Mouse (Mus musculus) embryonic fibroblast, embryonic 13.5 days (primary cell): ENCODE measurements around the gene F13a1. TPM values are rescaled to one million over a fixed set of nuclear protein-coding genes. Genes with fewer than 3 reads are reported as not detected.

Experiments used
- H3K27ac ChIP-seq: 2 replicates; pipeline ENCODE4 v1.5.1; 2012; ENCODE audit warnings: low read length, control low read depth, inconsistent platforms; ENCODE audit not compliant: insufficient read depth
- H3K4me1 ChIP-seq: 2 replicates; pipeline ENCODE4 v1.6.1; 2011; ENCODE audit warnings: low read length; ENCODE audit not compliant: control insufficient read depth, insufficient read depth
- H3K4me3 ChIP-seq: 2 replicates; pipeline ENCODE4 v1.5.1; 2011; ENCODE audit warnings: mild to moderate bottlenecking, control low read depth, low read length; ENCODE audit not compliant: insufficient read depth
- CTCF ChIP-seq: IDR thresholded peaks from 2 replicates; pipeline ENCODE4 v1.5.1; 2011; ENCODE audit warnings: mild to moderate bottlenecking, control low read depth, low read length, moderate library complexity, borderline replicate concordance; ENCODE audit not compliant: insufficient read depth
- POLR2A ChIP-seq: IDR thresholded peaks from 2 replicates; pipeline ENCODE4 v1.6.1; 2011; ENCODE audit warnings: low read depth, mild to moderate bottlenecking, control low read depth, low read length, moderate library complexity
- polyA plus RNA-seq: library from polyadenylated mRNA; stranded (reverse); fragments of >200 nt; gene quantifications from 2 replicates; pipeline ENCODE4 v1.2.4, GENCODE M21; 2011; ENCODE audit warnings: low read depth; ENCODE audit not compliant: missing spikeins, insufficient read length

F13a1 gene
- polyA plus RNA-seq, 1 experiment = 0.16 TPM

- Histone ChIP-seq H3K27ac (no peak overlapping the region), H3K4me3 (no peak overlapping the region), H3K4me1 (no peaks in the 10 kb centered on the region)
- no peak for TF ChIP-seq POLR2A
- TF ChIP-seq CTCF = no peak
Measured at GRCm38 (mm10) chr13:36972226-36972625, 77.8 kb downstream of the F13a1 start.

- Histone ChIP-seq H3K27ac (no peak overlapping the region), H3K4me3 (no peak overlapping the region), H3K4me1 (no peaks in the 10 kb centered on the region; the same call in 1 of the 2 replicates)
- TF ChIP-seq CTCF (no peak), POLR2A (no peak)
Measured at GRCm38 (mm10) chr13:36962926-36963325, 87.1 kb downstream of the F13a1 start.

GRCm38 (mm10) chr13:36958996-36959395, 91.0 kb downstream of the F13a1 start:
- Histone ChIP-seq H3K4me3 (no peak overlapping the region), H3K4me1 (no peaks in the 10 kb centered on the region; the same call in 1 of the 2 replicates), H3K27ac (no peak overlapping the region)
- no peak for TF ChIP-seq CTCF

GRCm38 (mm10) chr13:36954937-36955336, 95.1 kb downstream of the F13a1 start:
- H3K4me1 ChIP-seq = no peaks in the 10 kb centered on the region
- H3K27ac ChIP-seq = no peak overlapping the region
- no peak overlapping the region for H3K4me3 ChIP-seq
- TF ChIP-seq CTCF = no peak
- TF ChIP-seq POLR2A = no peak

- Histone ChIP-seq H3K4me1 (no peaks in the 10 kb centered on the region), H3K27ac (0 out of 2 replicates have a peak overlapping the region, but pooled peaks have one; percentile 18), H3K4me3 (no peak overlapping the region)
- TF ChIP-seq CTCF (no peak), POLR2A (no peak)
Measured at GRCm38 (mm10) chr13:36953676-36954075, 96.4 kb downstream of the F13a1 start.

GRCm38 (mm10) chr13:36941891-36942290, 108.2 kb downstream of the F13a1 start:
- Histone ChIP-seq H3K27ac (no peak overlapping the region), H3K4me3 (no peak overlapping the region)
- TF ChIP-seq CTCF (no peak), POLR2A (no peak)

GRCm38 (mm10) chr13:36932066-36932465, 118.0 kb downstream of the F13a1 start:
- H3K4me1 ChIP-seq = no peaks in the 10 kb centered on the region
- no peak overlapping the region for H3K27ac ChIP-seq
- H3K4me3 ChIP-seq = no peak overlapping the region
- no peak for TF ChIP-seq POLR2A
- TF ChIP-seq CTCF = no peak

More at GRCm38 (mm10) chr13:36941891-36942290, 108.2 kb downstream of the F13a1 start:
- H3K4me1 ChIP-seq = no peaks in the 10 kb centered on the region

- no peak overlapping the region for H3K4me3 ChIP-seq
- no peak overlapping the region for H3K27ac ChIP-seq
- no peak for TF ChIP-seq POLR2A
- H3K4me1 ChIP-seq = no peaks in the 10 kb centered on the region
Measured at GRCm38 (mm10) chr13:36919737-36920136, 130.3 kb downstream of the F13a1 start.

- TF ChIP-seq POLR2A = no peak
- TF ChIP-seq CTCF = no peak
- H3K4me3 ChIP-seq = no peak overlapping the region
- no peak overlapping the region for H3K27ac ChIP-seq
- no peaks in the 10 kb centered on the region for H3K4me1 ChIP-seq
Measured at GRCm38 (mm10) chr13:36903885-36904284, 146.2 kb downstream of the F13a1 start.

GRCm38 (mm10) chr13:36903447-36903846, 146.6 kb downstream of the F13a1 start:
- no peak for TF ChIP-seq CTCF
- no peak for TF ChIP-seq POLR2A
- no peaks in the 10 kb centered on the region for H3K4me1 ChIP-seq

GRCm38 (mm10) chr13:36901603-36902002, 148.4 kb downstream of the F13a1 start:
- no peak overlapping the region for H3K27ac ChIP-seq
- no peaks in the 10 kb centered on the region for H3K4me1 ChIP-seq
- TF ChIP-seq POLR2A (no peak), CTCF (no peak)

More at GRCm38 (mm10) chr13:36903447-36903846, 146.6 kb downstream of the F13a1 start:
- Histone ChIP-seq H3K27ac (no peak overlapping the region), H3K4me3 (no peak overlapping the region)

More at GRCm38 (mm10) chr13:36901603-36902002, 148.4 kb downstream of the F13a1 start:
- no peak overlapping the region for H3K4me3 ChIP-seq
